9 mouse cellular contexts compared by ENCODE assay signal in genomic region chr19:7017541-7018457, GRCm38 (mm10). TPM values are rescaled to one million over a fixed set of nuclear protein-coding genes. Genes with fewer than 3 reads are reported as not detected.
DNase-seq lines count a peak whose midpoint lies in the region; ATAC-seq lines count a peak whose summit lies in the region.
"Had no signal": no experiment of that assay in that cellular context is flagged by ENCODE, and none has a peak within 500 bp of the region (broad histone marks: within the 10 kb centered on the region; RNA-seq: fewer than 3 reads in every experiment).

No protein-coding gene starts in this region.

- H3K9ac ChIP-seq in heart, embryonic 12.5 days: no peak overlapping the region
- peak overlapping the region; percentile 16; the same call in 1 of the 2 replicates for H3K9ac ChIP-seq in heart, embryonic 14.5 days (ENCODE audit: low read length)

- intact Hi-C loops in heart, postnatal 14 days (cut with DNase I): no loop called here

- 0 out of 2 replicates have a peak overlapping the region, but pooled peaks have one; percentile 26 for H3K27ac ChIP-seq in heart, embryonic 12.5 days (ENCODE audit: poor library complexity, severe bottlenecking)
- peak overlapping the region; percentile 29 to 48; a peak in 3 of 4 replicates for H3K27ac ChIP-seq in heart, embryonic 14.5 days (replicated peaks in 1 of 2; ENCODE audit: control insufficient read depth in 1 of 2, insufficient read depth in 1 of 2, low read depth in 2 of 2, low read length in 2 of 2)
- H3K27ac ChIP-seq in macrophage: peak overlapping the region; percentile 100

- peak; percentile 26; the same call in 1 of the 2 replicates for ATAC-seq in heart, embryonic 12.5 days (ENCODE audit: insufficient number of reproducible peaks, low FRiP score)
- ATAC-seq in heart, embryonic 14.5 days (ENCODE audit: insufficient number of reproducible peaks, insufficient read depth, low FRiP score, low read depth): no peak
- ATAC-seq: Patski had no signal

- WGBS in heart, embryonic 12.5 days: 51% methylated on average over 12 of the region's 12 CpGs
- 64% methylated on average over 12 of the region's 12 CpGs for WGBS in heart, embryonic 14.5 days
- WGBS in macrophage (ENCODE audit: missing documents): 4% methylated on average over 12 of the region's 12 CpGs

- no peaks in the 10 kb centered on the region for H3K27me3 ChIP-seq in heart, embryonic 12.5 days (replicated peaks)
- no peaks in the 10 kb centered on the region for H3K27me3 ChIP-seq in heart, embryonic 14.5 days (ENCODE audit: control insufficient read depth, insufficient read depth, low read length)
- H3K27me3 ChIP-seq: Patski had no signal

- peaks cover 59% of the 10 kb centered on the region for H3K79me2 ChIP-seq in macrophage (ENCODE audit: inconsistent target)

- no peaks in the 10 kb centered on the region for H3K9me3 ChIP-seq in heart, embryonic 12.5 days (replicated peaks)
- no peaks in the 10 kb centered on the region for H3K9me3 ChIP-seq in heart, embryonic 14.5 days (ENCODE audit: control insufficient read depth, low read length)

- peaks cover 23% of the 10 kb centered on the region for H3K4me1 ChIP-seq in heart, embryonic 12.5 days (replicated peaks)
- peaks cover 6 to 9% of the 10 kb centered on the region in 2 experiments; a peak in 2 of 4 replicates for H3K4me1 ChIP-seq in heart, embryonic 14.5 days (ENCODE audit: control insufficient read depth in 2 of 2, insufficient read depth in 2 of 2, low read length in 2 of 2)

- DNase-seq in heart, postnatal 14 days: no peak
- DNase-seq in thymus, postnatal 10 days (ENCODE audit: low spot score in 2 of 2): peak; percentile 45 to 54
- no peak for DNase-seq in urinary bladder, postnatal 25 days (ENCODE audit: low spot score)
- no peak for DNase-seq in ovary, postnatal 10 days (ENCODE audit: low spot score)
- DNase-seq in cerebellum, postnatal 36 days: no peak

- H3K4me2 ChIP-seq in heart, embryonic 12.5 days: peak overlapping the region; percentile 24
- H3K4me2 ChIP-seq in heart, embryonic 14.5 days (ENCODE audit: low read length): peak overlapping the region; percentile 18; the same call in 1 of the 2 replicates

- peaks cover 42% of the 10 kb centered on the region for H3K36me3 ChIP-seq in heart, embryonic 12.5 days
- H3K36me3 ChIP-seq in heart, embryonic 14.5 days (ENCODE audit: control insufficient read depth, insufficient read depth, low read length): peaks cover 42% of the 10 kb centered on the region
- peaks cover 58% of the 10 kb centered on the region for H3K36me3 ChIP-seq in macrophage (ENCODE audit: inconsistent target)

- 0 out of 2 replicates have a peak overlapping the region, but pooled peaks have one; percentile 10 for H3K4me3 ChIP-seq in heart, embryonic 12.5 days
- no peak overlapping the region for H3K4me3 ChIP-seq in heart, embryonic 14.5 days (ENCODE audit: control insufficient read depth in 1 of 2, insufficient read depth in 1 of 2, low read depth in 1 of 2, low read length in 2 of 2)
- H3K4me3 ChIP-seq in macrophage (ENCODE audit: inconsistent target): peak overlapping the region; percentile 88

RNA-seq across cellular contexts. Expression of gene Fermt3, which starts 1.5 kb away (rescaled TPM):
- polyA plus RNA-seq in heart, embryonic 12.5 days (2016; fragmentation: Nextera tagmentation; extraction: Ambion mirVana): 9.3 and 11.7 TPM in 2 replicates
- total RNA-seq in heart, postnatal 14 days (2021): 10 to 100 TPM in 1 of 2 experiments, 1 to 10 TPM in 1; 6.1 to 10.7 TPM
- polyA plus RNA-seq in heart, embryonic 14.5 days (2014; fragmentation: Nextera tagmentation; extraction: Ambion mirVana): 5.2 and 6.6 TPM in 2 replicates
- 100 to 1,000 TPM in 25 of 26 experiments, 10 to 100 TPM in 1; 37.2 to 733 (median 434) TPM for total RNA-seq in macrophage (2018; cell fraction: chromatin; rRNA removed)
- 100 to 1,000 TPM; 156 to 317 (median 234) TPM for total RNA-seq in macrophage (2018; cell fraction: cytosol; rRNA removed)
- 100 to 1,000 TPM in 24 of 26 experiments, 10 to 100 TPM in 2; 63.6 to 558 (median 382) TPM for total RNA-seq in macrophage (2018; cell fraction: nucleus; rRNA removed)
- polyA plus RNA-seq in macrophage (2018): 194 to 236 TPM (median 225 TPM) in 3 replicates

RNA-seq across cellular contexts. Expression of gene Trpt1, which starts 21.9 kb away (rescaled TPM):
- 13.3 and 14.3 TPM in 2 replicates for polyA plus RNA-seq in heart, embryonic 12.5 days (2016; fragmentation: Nextera tagmentation; extraction: Ambion mirVana)
- total RNA-seq in heart, postnatal 14 days (2021): 10 to 100 TPM; 18.7 to 20.1 TPM
- 20.0 and 22.0 TPM in 2 replicates for polyA plus RNA-seq in heart, embryonic 14.5 days (2014; fragmentation: Nextera tagmentation; extraction: Ambion mirVana)
- 1 to 10 TPM in 22 of 26 experiments, under 1 TPM in 2, not detected in 2; 0.86 to 5.6 (median 3.3) TPM for total RNA-seq in macrophage (2018; cell fraction: chromatin; rRNA removed)
- 1 to 10 TPM in 13 of 26 experiments, under 1 TPM in 13; 0.45 to 1.7 (median 0.97) TPM for total RNA-seq in macrophage (2018; cell fraction: cytosol; rRNA removed)
- 1 to 10 TPM in 21 of 26 experiments, under 1 TPM in 4, not detected in 1; 0.78 to 6.6 (median 2.1) TPM for total RNA-seq in macrophage (2018; cell fraction: nucleus; rRNA removed)
- polyA plus RNA-seq in macrophage (2018): 0.55 to 0.80 TPM (median 0.66 TPM) in 3 replicates

RNA-seq across cellular contexts. Expression of gene Nudt22, which starts 21.9 kb away (rescaled TPM):
- 22.4 and 23.6 TPM in 2 replicates for polyA plus RNA-seq in heart, embryonic 12.5 days (2016; fragmentation: Nextera tagmentation; extraction: Ambion mirVana)
- 10 to 100 TPM; 24.8 to 26.1 TPM for total RNA-seq in heart, postnatal 14 days (2021)
- polyA plus RNA-seq in heart, embryonic 14.5 days (2014; fragmentation: Nextera tagmentation; extraction: Ambion mirVana): 29.7 and 31.8 TPM in 2 replicates
- 10 to 100 TPM in 2 of 26 experiments, 1 to 10 TPM in 22, under 1 TPM in 1, not detected in 1; 0.93 to 12.8 (median 4.3) TPM for total RNA-seq in macrophage (2018; cell fraction: chromatin; rRNA removed)
- total RNA-seq in macrophage (2018; cell fraction: cytosol; rRNA removed): 1 to 10 TPM; 2.1 to 8.4 (median 6.4) TPM
- 1 to 10 TPM in 25 of 26 experiments, not detected in 1; 1.4 to 9.5 (median 4.6) TPM for total RNA-seq in macrophage (2018; cell fraction: nucleus; rRNA removed)
- 4.5 to 6.6 TPM (median 5.3 TPM) in 3 replicates for polyA plus RNA-seq in macrophage (2018)

RNA-seq across cellular contexts. Expression of gene Stip1, which starts 22.0 kb away (rescaled TPM):
- polyA plus RNA-seq in heart, embryonic 12.5 days (2016; fragmentation: Nextera tagmentation; extraction: Ambion mirVana): 228 and 236 TPM in 2 replicates
- 100 to 1,000 TPM in 1 of 2 experiments, 10 to 100 TPM in 1; 84.1 to 107 TPM for total RNA-seq in heart, postnatal 14 days (2021)
- polyA plus RNA-seq in heart, embryonic 14.5 days (2014; fragmentation: Nextera tagmentation; extraction: Ambion mirVana): 174 and 175 TPM in 2 replicates
- total RNA-seq in macrophage (2018; cell fraction: chromatin; rRNA removed): 10 to 100 TPM; 15.1 to 68.0 (median 30.0) TPM
- total RNA-seq in macrophage (2018; cell fraction: cytosol; rRNA removed): 100 to 1,000 TPM in 3 of 26 experiments, 10 to 100 TPM in 23; 58.9 to 126 (median 84.4) TPM
- 10 to 100 TPM; 18.8 to 70.9 (median 47.2) TPM for total RNA-seq in macrophage (2018; cell fraction: nucleus; rRNA removed)
- polyA plus RNA-seq in macrophage (2018): 53.3 to 149 TPM (median 126 TPM) in 3 replicates

RNA-seq across cellular contexts. Expression of gene Dnajc4, which starts 25.4 kb away (rescaled TPM):
- 32.7 and 33.9 TPM in 2 replicates for polyA plus RNA-seq in heart, embryonic 12.5 days (2016; fragmentation: Nextera tagmentation; extraction: Ambion mirVana)
- total RNA-seq in heart, postnatal 14 days (2021): 10 to 100 TPM; 54.8 to 62.7 TPM
- 40.0 and 42.9 TPM in 2 replicates for polyA plus RNA-seq in heart, embryonic 14.5 days (2014; fragmentation: Nextera tagmentation; extraction: Ambion mirVana)
- 10 to 100 TPM in 19 of 26 experiments, 1 to 10 TPM in 7; 4.3 to 21.3 (median 12.2) TPM for total RNA-seq in macrophage (2018; cell fraction: chromatin; rRNA removed)
- total RNA-seq in macrophage (2018; cell fraction: cytosol; rRNA removed): 10 to 100 TPM; 15.3 to 25.2 (median 21.4) TPM
- total RNA-seq in macrophage (2018; cell fraction: nucleus; rRNA removed): 10 to 100 TPM in 17 of 26 experiments, 1 to 10 TPM in 9; 3.9 to 22.8 (median 13.6) TPM
- 18.1 to 21.0 TPM (median 19.3 TPM) in 3 replicates for polyA plus RNA-seq in macrophage (2018)

Comparison
In these comparisons a context has a peak if more than half of its experiments do, and no peak if none do; other contexts are left out.
1. H3K4me3 ChIP-seq: peak in heart, embryonic 12.5 days (single experiment) and macrophage (single experiment); none in heart, embryonic 14.5 days (0 of 2).
2. H3K27ac ChIP-seq: peak in every context shown above with its lines; median percentile 100 in macrophage; 38 in heart, embryonic 14.5 days; 26 in heart, embryonic 12.5 days.
3. DNase-seq: peak in thymus, postnatal 10 days (2 of 2); none in heart, postnatal 14 days (0 of 2), urinary bladder, postnatal 25 days (single experiment), ovary, postnatal 10 days (single experiment) and cerebellum, postnatal 36 days (0 of 2).
4. RNA of gene Fermt3, which starts 1.5 kb away (polyA plus RNA-seq): 194 to 236 TPM in macrophage; 9.3 to 11.7 TPM in heart, embryonic 12.5 days and 5.2 to 6.6 TPM in heart, embryonic 14.5 days; every median in the first group is over 10 times any median in the second.